Mouse (Mus musculus): ENCODE results near the gene Smurf1.

Smurf1 gene

GRCm38 (mm10) chr5:144869466-144869865 lies 96.2 kb downstream of the Smurf1 start:
- no peak for DNase-seq (ENCODE audit: low spot score)

DNA sequence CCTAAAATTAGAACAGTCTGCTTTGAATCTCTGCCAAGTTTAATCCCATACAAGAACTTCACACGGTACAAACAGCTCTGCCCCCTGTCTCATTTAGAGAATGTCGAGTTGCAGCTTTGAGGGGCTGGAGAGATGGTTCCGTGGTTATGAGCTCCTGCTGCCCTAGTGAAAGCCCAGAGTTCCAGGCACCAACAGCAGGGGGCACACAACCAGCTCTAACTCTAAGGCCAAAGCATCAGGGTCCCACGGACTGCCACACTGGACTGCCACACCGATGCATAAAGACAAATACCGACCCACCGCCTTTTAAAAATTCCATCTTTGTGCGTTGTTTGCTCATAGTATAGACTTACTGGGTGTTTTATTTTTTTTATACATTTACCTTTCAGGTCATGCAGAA lies 98.7 kb downstream of the Smurf1 start:
- DNase-seq (ENCODE audit: low spot score): no peak

- DNase-seq (ENCODE audit: low spot score): no peak
Observed at GRCm38 (mm10) chr5:144860913-144861312, 104.7 kb downstream of the Smurf1 start.

- no peak for DNase-seq (ENCODE audit: low spot score)
Observed at GRCm38 (mm10) chr5:144859284-144859683, 106.4 kb downstream of the Smurf1 start.

DNA sequence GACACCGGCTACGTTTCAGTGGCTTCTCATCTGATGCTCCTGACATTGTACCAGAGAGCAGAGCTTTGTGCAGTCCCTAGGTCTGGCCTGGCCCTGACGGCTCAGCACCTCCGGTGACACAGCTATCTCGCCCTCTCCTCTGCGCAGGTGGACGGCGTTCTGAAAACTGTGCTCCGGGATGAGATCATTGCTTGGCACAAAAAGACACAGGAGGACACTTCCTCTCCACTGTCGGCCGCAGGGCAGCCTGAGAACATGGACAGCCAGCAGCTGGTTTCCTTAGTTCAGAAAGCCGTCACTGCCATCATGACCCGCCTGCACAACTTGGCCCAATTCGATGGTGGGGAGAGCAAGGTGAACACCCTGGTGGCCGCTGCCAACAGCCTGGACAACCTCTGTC lies 107.1 kb downstream of the Smurf1 start:
- no peak for DNase-seq (ENCODE audit: low spot score)

- DNase-seq (ENCODE audit: low spot score): no peak
Observed at GRCm38 (mm10) chr5:144855936-144856335, 109.7 kb downstream of the Smurf1 start.

DNA sequence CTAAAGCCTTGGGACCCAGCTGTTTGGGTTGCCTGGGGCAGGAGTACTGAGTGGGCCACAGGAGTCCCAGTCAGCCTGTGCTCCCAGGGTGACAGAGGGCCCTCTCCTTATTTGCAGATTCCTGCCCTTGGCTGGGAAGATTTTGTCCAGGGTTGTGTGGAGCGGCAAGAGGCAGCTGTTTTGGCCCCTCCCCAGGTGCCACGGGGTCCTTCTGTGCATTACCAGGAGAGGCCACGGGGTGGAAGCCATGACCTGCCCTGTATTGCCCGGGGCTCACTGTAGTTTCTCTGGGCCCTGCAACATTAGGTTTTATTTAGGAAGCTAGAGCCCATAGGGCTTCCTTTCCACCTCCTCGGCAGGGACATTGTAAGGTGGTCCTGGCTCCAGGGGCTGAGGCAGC lies 111.7 kb downstream of the Smurf1 start:
- DNase-seq (ENCODE audit: low spot score): no peak

DNA sequence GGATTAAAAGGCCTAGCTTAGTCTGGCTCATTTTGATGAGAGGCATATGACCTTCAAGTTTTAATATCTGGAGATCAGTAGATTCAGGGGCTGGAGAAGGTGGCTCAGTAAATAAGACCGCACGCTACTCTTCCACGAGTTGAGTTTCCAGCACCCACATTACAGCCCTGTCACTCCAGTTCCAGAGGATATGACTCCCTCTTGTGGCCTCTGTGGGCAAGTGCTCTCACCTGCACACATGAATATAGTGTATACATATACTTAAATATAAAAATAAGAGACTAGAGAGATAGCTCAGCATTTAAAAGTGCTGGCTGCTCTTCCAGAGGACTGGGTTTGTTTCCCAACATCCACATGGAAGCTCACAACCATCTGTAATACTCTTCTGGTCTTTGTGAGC lies 113.8 kb downstream of the Smurf1 start:
- DNase-seq (ENCODE audit: low spot score): no peak

DNA sequence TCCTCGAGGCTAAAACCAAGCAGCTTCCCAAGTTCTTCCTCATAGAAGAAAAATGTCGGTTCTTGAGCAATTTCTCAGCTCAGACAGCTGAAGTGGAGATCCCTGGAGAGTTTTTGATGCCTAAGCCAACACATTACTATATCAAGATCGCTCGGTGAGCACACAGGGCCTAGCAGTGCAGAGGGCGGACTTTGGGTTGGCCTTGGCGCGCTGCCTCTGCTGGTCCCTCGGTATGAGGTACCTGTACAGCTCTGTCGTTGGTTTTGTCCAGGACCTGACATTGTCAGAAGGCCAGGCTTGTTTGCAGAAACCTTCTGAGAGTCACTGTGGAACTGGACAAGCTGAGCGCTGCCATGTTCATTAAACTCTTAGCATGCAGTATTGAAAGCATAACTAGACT lies 115.7 kb downstream of the Smurf1 start:
- DNase-seq (ENCODE audit: low spot score): no peak

DNA sequence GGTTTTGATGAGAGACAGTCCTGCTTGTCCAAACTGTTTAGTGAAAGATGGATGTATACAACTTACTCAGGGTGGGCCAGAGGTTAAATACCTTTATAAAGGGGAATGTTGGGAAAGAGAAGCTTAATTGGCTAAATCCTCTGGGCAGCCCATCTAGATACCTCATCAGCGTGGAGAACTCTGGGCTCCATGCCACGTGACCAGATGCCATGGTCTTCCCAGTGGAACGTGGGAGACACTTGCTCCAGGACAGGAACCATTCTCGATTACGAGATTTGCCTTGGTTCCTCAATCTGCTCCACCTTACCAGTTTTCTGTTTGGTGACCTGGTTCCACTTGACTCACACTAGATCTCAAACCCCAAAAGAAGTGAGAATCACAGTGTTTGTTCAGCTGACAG lies 116.9 kb downstream of the Smurf1 start:
- no peak for DNase-seq (ENCODE audit: low spot score)

- no peak for DNase-seq (ENCODE audit: low spot score)
Observed at GRCm38 (mm10) chr5:144845352-144845751, 120.3 kb downstream of the Smurf1 start.

DNA sequence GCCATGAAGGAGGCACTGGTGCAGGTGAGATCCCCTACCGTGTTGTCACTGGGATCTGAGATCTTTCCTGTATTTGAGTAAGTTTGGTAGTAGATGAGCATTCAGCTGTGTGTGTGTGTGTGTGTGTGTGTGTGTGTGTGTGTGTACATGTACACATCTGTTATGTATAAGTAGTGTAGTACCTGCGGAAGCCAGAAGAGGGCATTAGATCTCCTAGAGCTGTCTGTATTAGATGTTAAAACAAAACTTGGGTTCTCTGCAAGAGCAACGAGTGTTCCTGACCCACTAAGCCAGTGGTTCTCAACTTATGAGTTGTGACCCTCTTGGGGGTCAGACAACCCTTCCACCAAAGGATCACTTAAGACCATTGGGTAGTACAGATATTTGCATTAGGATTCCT lies 129.5 kb downstream of the Smurf1 start:
- no peak for DNase-seq (ENCODE audit: low spot score)

GRCm38 (mm10) chr5:144831840-144832469 lies 133.7 kb downstream of the Smurf1 start:
- no peak for DNase-seq (ENCODE audit: low spot score)

- DNase-seq (ENCODE audit: low spot score): no peak
Observed at GRCm38 (mm10) chr5:144829631-144830030, 136.0 kb downstream of the Smurf1 start.

- DNase-seq (ENCODE audit: low spot score): no peak
Observed at GRCm38 (mm10) chr5:144828365-144829102, 137.1 kb downstream of the Smurf1 start.

Data from spleen, adult 12 weeks (tissue).